Mouse (Mus musculus) limb, embryonic 15.5 days (tissue): ENCODE measurements around the gene Cers6. TPM values are rescaled to one million over a fixed set of nuclear protein-coding genes. Genes with fewer than 3 reads are reported as not detected.
A peak's percentile ranks its signal among the peaks of the same experiment; 100 is the strongest.

ENCODE experiments used
- ATAC-seq: fragments of 200-750 bp; cut with Nextera tagmentation; 2 replicates; pipeline ENCODE4 v1.8.0; 2017; ENCODE audit warnings: low read depth, moderate TSS enrichment; ENCODE audit not compliant: insufficient number of reproducible peaks, low FRiP score, low TSS enrichment
- H3K27ac ChIP-seq: fragments of 300-500 bp; sonication (generic); 2 replicates; pipeline ENCODE4 v1.5.1; 2015; ENCODE audit warnings: moderate library complexity, mild to moderate bottlenecking, inconsistent platforms
- H3K27me3 ChIP-seq: fragments of 300-500 bp; sonication (generic); 2 replicates; pipeline ENCODE4 v1.6.1; 2015; ENCODE audit warnings: inconsistent platforms
- H3K36me3 ChIP-seq: fragments of 300-500 bp; sonication (generic); 2 replicates; pipeline ENCODE4 v1.6.1; 2015; ENCODE audit warnings: inconsistent platforms
- H3K4me1 ChIP-seq: fragments of 300-500 bp; sonication (generic); 2 replicates; pipeline ENCODE4 v1.6.1; 2015; ENCODE audit warnings: inconsistent platforms
- H3K4me2 ChIP-seq: fragments of 300-500 bp; sonication (generic); 2 replicates; pipeline ENCODE4 v1.6.1; 2015; ENCODE audit warnings: mild to moderate bottlenecking, inconsistent platforms
- H3K4me3 ChIP-seq: fragments of 300-500 bp; sonication (generic); 2 replicates; pipeline ENCODE4 v1.5.1; 2015; ENCODE audit warnings: mild to moderate bottlenecking, inconsistent platforms
- H3K9ac ChIP-seq: fragments of 300-500 bp; sonication (generic); 2 replicates; pipeline ENCODE4 v1.6.1; 2015; ENCODE audit warnings: inconsistent platforms
- H3K9me3 ChIP-seq: fragments of 300-500 bp; sonication (generic); 2 replicates; pipeline ENCODE4 v1.6.1; 2016; ENCODE audit warnings: inconsistent platforms
- WGBS: fragments of 180-500 bp; shearing (Covaris S2); methylation state at CpG from one replicate; pipeline ENCODE4 v1.1.7; 2015; 5-methylcytosine and 5-hydroxymethylcytosine counted together
- polyA plus RNA-seq: library from polyadenylated mRNA; unstranded; fragments of >200 nt; fragmentation: Nextera tagmentation; extraction: Ambion mirVana; gene quantifications from 2 replicates; pipeline ENCODE4 v1.2.1, GENCODE M21; 2015

Cers6 gene
- polyA plus RNA-seq, 1 experiment from 2014 or later: 27.6 TPM

- 0 out of 2 replicates have a peak overlapping the region, but pooled peaks have one; percentile 5 for H3K4me2 ChIP-seq
- H3K27me3 ChIP-seq: no peaks in the 10 kb centered on the region
- H3K36me3 ChIP-seq: no peaks in the 10 kb centered on the region
- H3K9ac ChIP-seq: no peak overlapping the region
- no peak overlapping the region for H3K4me3 ChIP-seq
- no peaks in the 10 kb centered on the region for H3K9me3 ChIP-seq
- 17% methylated on average over 4 of the region's 4 CpGs for WGBS
- H3K4me1 ChIP-seq: peaks cover 27% of the 10 kb centered on the region
- peak; percentile 63; the same call in 1 of the 2 replicates for ATAC-seq
- H3K27ac ChIP-seq: no peak overlapping the region
Observed at GRCm38 (mm10) chr2:68885766-68886496, 24.7 kb downstream of the Cers6 start.

- Histone ChIP-seq H3K4me1 (peaks cover 27% of the 10 kb centered on the region), H3K36me3 (no peaks in the 10 kb centered on the region), H3K4me2 (no peak overlapping the region), H3K27ac (no peak overlapping the region), H3K27me3 (no peaks in the 10 kb centered on the region), H3K4me3 (no peak overlapping the region), H3K9ac (no peak overlapping the region), H3K9me3 (no peaks in the 10 kb centered on the region)
- no peak for ATAC-seq
- 78% methylated on average over 4 of the region's 4 CpGs for WGBS
Observed at GRCm38 (mm10) chr2:68886661-68887060, 25.4 kb downstream of the Cers6 start.

- Histone ChIP-seq H3K27ac (no peak overlapping the region), H3K36me3 (no peaks in the 10 kb centered on the region), H3K4me3 (no peak overlapping the region), H3K9me3 (no peaks in the 10 kb centered on the region), H3K9ac (no peak overlapping the region), H3K4me1 (peaks cover 27% of the 10 kb centered on the region), H3K27me3 (no peaks in the 10 kb centered on the region), H3K4me2 (no peak overlapping the region)
- 74% methylated on average over 3 of the region's 3 CpGs for WGBS
- no peak for ATAC-seq
Observed at GRCm38 (mm10) chr2:68888094-68888705, 27.0 kb downstream of the Cers6 start.

GRCm38 (mm10) chr2:68889661-68890170 lies 28.5 kb downstream of the Cers6 start:
- 90% methylated on average over 5 of the region's 5 CpGs for WGBS
- no peak overlapping the region for H3K27ac ChIP-seq
- H3K9me3 ChIP-seq: no peaks in the 10 kb centered on the region
- no peak overlapping the region for H3K4me2 ChIP-seq
- H3K9ac ChIP-seq: no peak overlapping the region
- H3K36me3 ChIP-seq: no peaks in the 10 kb centered on the region
- no peak for ATAC-seq
- peaks cover 23% of the 10 kb centered on the region for H3K4me1 ChIP-seq
- H3K27me3 ChIP-seq: no peaks in the 10 kb centered on the region
- H3K4me3 ChIP-seq: no peak overlapping the region

- Histone ChIP-seq H3K4me1 (peaks cover 14% of the 10 kb centered on the region; the same call in 1 of the 2 replicates), H3K4me3 (no peak overlapping the region), H3K27me3 (no peaks in the 10 kb centered on the region), H3K36me3 (no peaks in the 10 kb centered on the region), H3K27ac (no peak overlapping the region), H3K9ac (no peak overlapping the region), H3K9me3 (no peaks in the 10 kb centered on the region), H3K4me2 (no peak overlapping the region)
- WGBS: 93% methylated on average over 4 of the region's 4 CpGs
- no peak for ATAC-seq
Observed at GRCm38 (mm10) chr2:68892476-68892875, 31.2 kb downstream of the Cers6 start.

GRCm38 (mm10) chr2:68895044-68895764 lies 34.0 kb downstream of the Cers6 start:
- H3K27ac ChIP-seq: no peak overlapping the region
- no peaks in the 10 kb centered on the region for H3K27me3 ChIP-seq
- no peak for ATAC-seq
- no peak overlapping the region for H3K9ac ChIP-seq
- H3K4me1 ChIP-seq: peaks cover 12% of the 10 kb centered on the region; the same call in 1 of the 2 replicates
- no peaks in the 10 kb centered on the region for H3K9me3 ChIP-seq
- H3K36me3 ChIP-seq: no peaks in the 10 kb centered on the region
- no peak overlapping the region for H3K4me2 ChIP-seq
- no peak overlapping the region for H3K4me3 ChIP-seq
- 73% methylated on average over 10 of the region's 10 CpGs for WGBS

- H3K27me3 ChIP-seq: no peaks in the 10 kb centered on the region
- 41% methylated on average over 4 of the region's 4 CpGs for WGBS
- ATAC-seq: no peak
Observed at GRCm38 (mm10) chr2:68896196-68896595, 35.0 kb downstream of the Cers6 start.

GRCm38 (mm10) chr2:68899770-68900521 lies 38.7 kb downstream of the Cers6 start:
- Histone ChIP-seq H3K36me3 (no peaks in the 10 kb centered on the region), H3K9ac (no peak overlapping the region), H3K27me3 (no peaks in the 10 kb centered on the region), H3K4me1 (peaks cover 12% of the 10 kb centered on the region; the same call in 1 of the 2 replicates), H3K4me2 (no peak overlapping the region), H3K9me3 (no peaks in the 10 kb centered on the region), H3K4me3 (no peak overlapping the region), H3K27ac (no peak overlapping the region)
- no peak for ATAC-seq
- 73% methylated on average over 7 of the region's 7 CpGs for WGBS

More at GRCm38 (mm10) chr2:68896196-68896595, 35.0 kb downstream of the Cers6 start:
- H3K9me3 ChIP-seq: no peaks in the 10 kb centered on the region
- H3K9ac ChIP-seq: no peak overlapping the region
- no peak overlapping the region for H3K4me3 ChIP-seq
- H3K4me2 ChIP-seq: no peak overlapping the region
- peaks cover 12% of the 10 kb centered on the region; the same call in 1 of the 2 replicates for H3K4me1 ChIP-seq
- no peaks in the 10 kb centered on the region for H3K36me3 ChIP-seq
- H3K27ac ChIP-seq: no peak overlapping the region

GRCm38 (mm10) chr2:68900640-68901378 lies 39.6 kb downstream of the Cers6 start:
- Histone ChIP-seq H3K4me3 (no peak overlapping the region), H3K27me3 (no peaks in the 10 kb centered on the region), H3K9ac (no peak overlapping the region), H3K4me1 (peaks cover 7% of the 10 kb centered on the region; the same call in 1 of the 2 replicates), H3K9me3 (no peaks in the 10 kb centered on the region), H3K4me2 (no peak overlapping the region), H3K27ac (no peak overlapping the region), H3K36me3 (no peaks in the 10 kb centered on the region)
- 71% methylated on average over 9 of the region's 9 CpGs for WGBS
- no peak for ATAC-seq

GRCm38 (mm10) chr2:68901708-68902107 lies 40.5 kb downstream of the Cers6 start:
- no peaks in the 10 kb centered on the region for H3K36me3 ChIP-seq
- no peak overlapping the region for H3K9ac ChIP-seq
- 86% methylated on average over 2 of the region's 2 CpGs for WGBS
- H3K4me3 ChIP-seq: no peak overlapping the region
- H3K4me1 ChIP-seq: 0 out of 2 replicates have a peak, but pooled peaks cover under 1% of the 10 kb centered on the region
- no peaks in the 10 kb centered on the region for H3K27me3 ChIP-seq
- no peak for ATAC-seq
- H3K27ac ChIP-seq: no peak overlapping the region
- H3K4me2 ChIP-seq: no peak overlapping the region
- no peaks in the 10 kb centered on the region for H3K9me3 ChIP-seq

GRCm38 (mm10) chr2:68902546-68902945 lies 41.3 kb downstream of the Cers6 start:
- H3K4me2 ChIP-seq: no peak overlapping the region
- H3K27ac ChIP-seq: no peak overlapping the region
- H3K9ac ChIP-seq: no peak overlapping the region
- WGBS: 68% methylated on average over 6 of the region's 6 CpGs
- no peak for ATAC-seq
- no peaks in the 10 kb centered on the region for H3K27me3 ChIP-seq
- no peaks in the 10 kb centered on the region for H3K9me3 ChIP-seq
- H3K4me3 ChIP-seq: no peak overlapping the region
- H3K4me1 ChIP-seq: no peaks in the 10 kb centered on the region
- H3K36me3 ChIP-seq: no peaks in the 10 kb centered on the region
